Mouse (Mus musculus) cerebellum, adult 2 months (tissue): Measurements from ENCODE around the gene Add3.

Experiments
- CTCF ChIP-seq: fragments of 200-500 bp; IDR thresholded peaks from 2 replicates; pipeline ENCODE4 v1.5.1; 2011; ENCODE audit warnings: low read depth, mild to moderate bottlenecking, control low read depth, low read length, moderate library complexity, borderline replicate concordance; ENCODE audit not compliant: insufficient read depth
- POLR2A ChIP-seq: fragments of 200-500 bp; IDR thresholded peaks from 2 replicates; pipeline ENCODE4 v1.6.1; 2011; ENCODE audit warnings: low read length, control low read depth, borderline replicate concordance; ENCODE audit not compliant: insufficient read depth

DNA sequence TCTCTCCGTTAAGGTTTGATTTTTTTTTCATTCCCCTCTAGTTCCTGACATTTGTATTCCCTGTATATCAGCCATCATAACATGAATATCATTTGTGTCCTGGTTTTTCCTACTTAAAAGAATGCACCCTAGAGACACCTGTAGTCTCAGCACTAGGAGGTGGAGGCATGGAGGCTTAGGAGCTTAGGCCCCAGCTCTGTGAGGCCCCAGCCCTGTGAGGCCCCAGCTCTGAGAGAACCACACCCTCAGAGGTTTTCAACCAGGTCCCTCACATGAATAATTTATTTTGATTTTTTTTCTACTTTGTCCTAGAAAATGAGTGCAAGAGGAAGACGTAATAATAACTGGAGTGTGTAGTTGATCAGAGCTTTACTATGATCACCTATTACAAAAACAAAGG lies 107.3 kb downstream of the Add3 start:
- no peak for TF ChIP-seq POLR2A
- no peak for TF ChIP-seq CTCF
